Mouse (Mus musculus): ENCODE data around the gene Smco4. TPM values are rescaled to one million over a fixed set of nuclear protein-coding genes. Genes with fewer than 3 reads are reported as not detected.

Smco4 gene
- total and polyA plus RNA-seq, 2 experiments from 2014 or later, result 0.38 to 5.0 TPM

DNA sequence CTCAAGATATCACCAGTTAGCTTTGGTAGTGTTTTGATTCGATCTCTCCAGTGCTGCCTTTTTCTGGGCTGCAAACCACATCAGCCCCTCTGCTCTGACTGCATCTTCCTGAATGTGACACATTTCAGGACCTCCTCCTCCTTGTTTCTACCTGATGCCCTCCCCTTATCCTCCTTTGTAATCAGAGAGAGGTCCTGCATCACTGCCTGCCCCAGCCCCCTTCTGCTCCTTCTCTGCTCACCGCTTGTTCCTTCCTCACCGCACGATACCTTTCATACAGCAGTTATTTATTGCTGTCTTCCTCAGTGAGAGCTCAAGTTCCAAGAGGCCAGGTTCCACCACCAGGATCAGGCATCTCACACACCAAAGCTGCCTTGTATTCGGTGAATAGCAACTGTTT is 38.0 kb downstream of the Smco4 start:
- 94% methylated on average over 5 of the region's 5 CpGs for WGBS
- no peak for TF ChIP-seq CTCF (IDR thresholded peaks at IDR 0.05)
- no peaks in the 10 kb centered on the region for H3K4me1 ChIP-seq (ENCODE audit: insufficient read depth, low read length)
- H3K9ac ChIP-seq (replicated peaks; ENCODE audit: low read length, poor library complexity, severe bottlenecking), result no peak overlapping the region
- H3K4me2 ChIP-seq (ENCODE audit: low read depth, low read length, poor library complexity, severe bottlenecking), result no peak overlapping the region
- H3K9me3 ChIP-seq (ENCODE audit: low read length), result no peaks in the 10 kb centered on the region
- no peak for DNase-seq (ENCODE audit: low spot score)
- no peaks in the 10 kb centered on the region for H3K36me3 ChIP-seq (ENCODE audit: insufficient read depth, low read length)
- H3K27me3 ChIP-seq (ENCODE audit: insufficient read depth, low read length), result no peaks in the 10 kb centered on the region
- H3K4me3 ChIP-seq (ENCODE audit: low read depth, low read length), result no peak overlapping the region
- H3K27ac ChIP-seq (ENCODE audit: low read depth, low read length), result no peak overlapping the region
- ATAC-seq (ENCODE audit: low FRiP score), result no peak

DNA sequence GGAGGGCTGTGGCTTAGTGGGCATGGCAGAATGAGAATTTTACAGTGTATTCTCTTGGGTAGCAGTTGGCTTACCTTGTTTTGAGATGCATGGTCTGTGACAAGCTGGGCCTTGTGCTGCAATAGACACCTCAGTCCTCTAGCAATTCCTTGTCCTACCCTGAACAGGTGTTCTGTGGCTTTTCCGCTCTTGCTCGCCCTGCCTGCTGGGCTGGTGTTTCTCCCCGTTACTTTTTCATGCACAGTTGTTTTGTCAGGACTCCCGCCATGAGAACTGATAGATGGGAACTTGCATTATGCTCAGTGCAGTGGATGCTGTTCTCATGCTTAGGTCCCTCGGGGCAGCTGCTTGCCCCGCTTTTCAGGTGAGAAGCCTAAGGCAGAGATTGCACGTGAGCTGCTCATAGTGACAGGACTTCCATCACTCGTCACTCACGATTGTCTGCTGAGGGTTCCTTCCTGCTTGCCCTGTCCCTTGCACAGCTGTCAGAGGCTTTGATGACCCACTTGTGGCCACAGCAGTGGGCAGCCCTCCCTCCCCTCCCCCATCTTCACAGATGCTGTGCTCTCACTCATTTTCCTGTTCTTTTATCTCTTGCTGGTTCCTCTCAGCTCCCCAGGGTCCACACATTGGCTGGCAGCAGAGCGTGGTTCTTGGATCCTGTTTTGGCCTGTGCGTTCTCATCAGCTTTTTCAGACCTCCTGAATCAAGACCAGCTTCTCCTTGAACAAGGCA is 40.3 kb downstream of the Smco4 start:
- H3K27ac ChIP-seq (ENCODE audit: low read depth, low read length), result no peak overlapping the region
- no peak overlapping the region for H3K4me2 ChIP-seq (ENCODE audit: low read depth, low read length, poor library complexity, severe bottlenecking)
- H3K9me3 ChIP-seq (ENCODE audit: low read length), result no peaks in the 10 kb centered on the region
- no peak for TF ChIP-seq CTCF (IDR thresholded peaks at IDR 0.05)
- DNase-seq (ENCODE audit: low spot score) (no peak), ATAC-seq (ENCODE audit: low FRiP score) (no peak)
- no peaks in the 10 kb centered on the region for H3K27me3 ChIP-seq (ENCODE audit: insufficient read depth, low read length)
- H3K36me3 ChIP-seq (ENCODE audit: insufficient read depth, low read length), result no peaks in the 10 kb centered on the region
- H3K4me3 ChIP-seq (ENCODE audit: low read depth, low read length), result no peak overlapping the region
- 65% methylated on average over 11 of the region's 11 CpGs for WGBS
- H3K4me1 ChIP-seq (ENCODE audit: insufficient read depth, low read length), result no peaks in the 10 kb centered on the region
- H3K9ac ChIP-seq (replicated peaks; ENCODE audit: low read length, poor library complexity, severe bottlenecking), result no peak overlapping the region

DNA sequence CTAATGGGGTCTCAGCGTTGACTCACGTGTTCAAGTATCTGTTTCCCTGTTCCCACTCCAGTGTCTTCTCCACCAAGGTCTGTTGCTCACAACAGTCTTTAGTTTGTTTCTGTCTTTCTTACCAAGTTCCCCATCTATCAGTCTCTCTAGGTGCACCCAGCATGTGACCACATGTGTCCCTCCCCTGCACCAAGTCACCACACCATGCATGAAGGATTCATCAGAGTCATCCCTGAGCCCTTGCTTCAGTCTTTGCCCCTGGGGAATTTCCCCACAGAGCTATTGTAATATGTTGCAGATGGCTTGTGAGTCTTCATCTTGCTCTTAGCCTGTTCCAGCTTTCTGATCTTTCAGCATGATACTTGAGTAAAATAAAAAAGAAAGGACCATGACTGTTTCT is 40.9 kb downstream of the Smco4 start:
- H3K4me1 ChIP-seq (ENCODE audit: insufficient read depth, low read length), result no peaks in the 10 kb centered on the region
- no peaks in the 10 kb centered on the region for H3K36me3 ChIP-seq (ENCODE audit: insufficient read depth, low read length)
- no peak for DNase-seq (ENCODE audit: low spot score)
- H3K27ac ChIP-seq (ENCODE audit: low read depth, low read length), result no peak overlapping the region
- H3K9ac ChIP-seq (replicated peaks; ENCODE audit: low read length, poor library complexity, severe bottlenecking), result no peak overlapping the region
- 88% methylated on average over 2 of the region's 2 CpGs for WGBS
- no peak overlapping the region for H3K4me3 ChIP-seq (ENCODE audit: low read depth, low read length)
- no peak for TF ChIP-seq CTCF (IDR thresholded peaks at IDR 0.05)
- H3K4me2 ChIP-seq (ENCODE audit: low read depth, low read length, poor library complexity, severe bottlenecking), result no peak overlapping the region
- no peak for ATAC-seq (ENCODE audit: low FRiP score)
- no peaks in the 10 kb centered on the region for H3K27me3 ChIP-seq (ENCODE audit: insufficient read depth, low read length)
- no peaks in the 10 kb centered on the region for H3K9me3 ChIP-seq (ENCODE audit: low read length)

DNA sequence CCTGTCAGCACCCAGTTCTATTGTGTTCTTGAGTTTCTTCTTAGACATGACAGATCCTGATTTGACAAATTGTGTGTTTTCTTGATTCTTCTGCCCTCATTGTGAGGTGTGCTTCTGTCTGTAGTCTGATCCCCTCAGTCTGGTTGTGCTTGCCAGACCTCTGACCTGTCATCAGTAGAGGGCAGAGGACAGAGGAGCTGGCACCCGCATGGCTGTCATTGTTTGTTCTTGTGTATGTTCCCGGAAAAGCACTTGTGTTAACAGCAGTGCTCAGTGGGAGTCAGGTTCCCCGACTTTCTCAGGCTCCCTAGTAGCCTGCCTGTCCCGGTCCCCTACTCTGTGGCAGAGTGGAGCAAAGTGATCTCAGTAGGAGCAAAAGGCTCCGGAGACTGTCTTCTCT is 42.2 kb downstream of the Smco4 start:
- no peaks in the 10 kb centered on the region for H3K36me3 ChIP-seq (ENCODE audit: insufficient read depth, low read length)
- H3K4me3 ChIP-seq (ENCODE audit: low read depth, low read length), result no peak overlapping the region
- H3K4me2 ChIP-seq (ENCODE audit: low read depth, low read length, poor library complexity, severe bottlenecking), result no peak overlapping the region
- no peak overlapping the region for H3K9ac ChIP-seq (replicated peaks; ENCODE audit: low read length, poor library complexity, severe bottlenecking)
- H3K9me3 ChIP-seq (ENCODE audit: low read length), result no peaks in the 10 kb centered on the region
- 51% methylated on average over 5 of the region's 5 CpGs for WGBS
- DNase-seq (ENCODE audit: low spot score) (no peak), ATAC-seq (ENCODE audit: low FRiP score) (no peak)
- H3K27ac ChIP-seq (ENCODE audit: low read depth, low read length), result no peak overlapping the region
- no peaks in the 10 kb centered on the region for H3K27me3 ChIP-seq (ENCODE audit: insufficient read depth, low read length)
- TF ChIP-seq CTCF (IDR thresholded peaks at IDR 0.05), result no peak
- H3K4me1 ChIP-seq (ENCODE audit: insufficient read depth, low read length), result no peaks in the 10 kb centered on the region

DNA sequence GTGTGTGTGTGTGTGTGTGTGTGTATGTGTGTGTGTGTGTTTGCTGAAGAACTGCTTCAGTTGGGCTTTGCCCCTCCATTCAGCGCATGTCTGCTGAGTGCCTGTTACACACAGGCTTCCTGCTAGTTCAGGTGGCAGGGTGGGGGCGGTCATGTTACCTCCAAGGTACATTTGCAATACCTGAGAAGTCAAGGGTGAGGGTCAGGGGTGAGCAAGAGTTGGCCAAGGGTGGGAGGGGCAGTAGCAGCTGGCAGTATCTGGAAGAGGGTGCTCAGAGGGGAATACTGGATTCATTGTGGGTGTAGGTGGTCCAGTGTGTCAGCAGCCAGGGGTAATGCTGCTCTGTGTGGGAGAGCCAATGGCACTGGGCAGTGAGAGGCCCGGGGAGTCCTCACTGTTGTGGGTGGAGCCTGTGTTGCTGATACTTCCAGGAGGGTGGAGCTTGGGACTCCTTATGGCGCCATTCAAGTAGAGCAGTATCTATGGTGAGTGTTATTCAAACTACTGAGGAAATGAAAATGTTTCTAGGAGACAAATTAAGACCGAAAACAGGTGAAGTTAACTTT is 43.7 kb downstream of the Smco4 start:
- no peak for TF ChIP-seq CTCF (IDR thresholded peaks at IDR 0.05)
- no peak for DNase-seq (ENCODE audit: low spot score)
- Histone ChIP-seq H3K27ac (ENCODE audit: low read depth, low read length) (no peak overlapping the region), H3K4me2 (ENCODE audit: low read depth, low read length, poor library complexity, severe bottlenecking) (no peak overlapping the region), H3K9me3 (ENCODE audit: low read length) (no peaks in the 10 kb centered on the region), H3K36me3 (ENCODE audit: insufficient read depth, low read length) (no peaks in the 10 kb centered on the region), H3K4me3 (ENCODE audit: low read depth, low read length) (no peak overlapping the region), H3K9ac (replicated peaks; ENCODE audit: low read length, poor library complexity, severe bottlenecking) (no peak overlapping the region), H3K4me1 (ENCODE audit: insufficient read depth, low read length) (no peaks in the 10 kb centered on the region), H3K27me3 (ENCODE audit: insufficient read depth, low read length) (no peaks in the 10 kb centered on the region)
- ATAC-seq (ENCODE audit: low FRiP score), result no peak
- 92% methylated on average over 5 of the region's 5 CpGs for WGBS

DNA sequence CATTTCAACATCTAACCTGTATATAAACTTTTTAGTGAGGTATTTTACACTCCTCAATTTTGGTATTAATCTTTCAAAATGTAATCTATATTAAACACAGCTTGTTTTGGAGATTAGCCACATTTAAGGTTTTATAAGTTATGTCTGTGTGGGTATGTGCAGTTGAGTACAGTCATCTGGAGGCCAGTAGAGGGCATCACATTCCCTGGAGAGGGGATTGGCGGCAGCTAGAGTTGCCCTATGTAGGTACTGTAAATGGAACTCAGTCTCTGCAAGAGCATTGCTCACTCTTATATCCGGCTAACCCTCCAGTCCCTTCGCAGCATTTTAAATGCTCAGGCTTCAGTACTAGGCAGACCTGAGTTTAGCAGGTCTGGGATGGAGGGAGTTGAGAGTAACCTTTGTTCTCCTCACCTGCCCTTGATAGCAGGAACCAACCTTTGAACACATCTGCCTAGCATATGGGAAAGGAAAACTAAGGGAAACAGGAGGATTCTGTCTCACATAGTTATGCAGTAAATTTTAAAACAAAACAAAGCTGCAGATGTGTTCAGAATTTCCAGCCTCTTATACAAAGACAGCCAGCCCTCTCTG is 44.3 kb downstream of the Smco4 start:
- Histone ChIP-seq H3K27me3 (ENCODE audit: insufficient read depth, low read length) (no peaks in the 10 kb centered on the region), H3K27ac (ENCODE audit: low read depth, low read length) (no peak overlapping the region), H3K36me3 (ENCODE audit: insufficient read depth, low read length) (no peaks in the 10 kb centered on the region), H3K4me1 (ENCODE audit: insufficient read depth, low read length) (no peaks in the 10 kb centered on the region), H3K9ac (replicated peaks; ENCODE audit: low read length, poor library complexity, severe bottlenecking) (no peak overlapping the region), H3K4me3 (ENCODE audit: low read depth, low read length) (no peak overlapping the region), H3K4me2 (ENCODE audit: low read depth, low read length, poor library complexity, severe bottlenecking) (no peak overlapping the region), H3K9me3 (ENCODE audit: low read length) (no peaks in the 10 kb centered on the region)
- no peak for ATAC-seq (ENCODE audit: low FRiP score)
- no peak for DNase-seq (ENCODE audit: low spot score)
- 99% methylated on average over 3 of the region's 3 CpGs for WGBS
- TF ChIP-seq CTCF (IDR thresholded peaks at IDR 0.05), result no peak
